Mouse (Mus musculus) bone marrow macrophage, adult 2 months (primary cell): ENCODE data around the gene Tmem104.

Experiments
- CTCF ChIP-seq: IDR thresholded peaks from 2 replicates; pipeline ENCODE4 v1.5.1; 2012; ENCODE audit warnings: low read depth, mild to moderate bottlenecking, low read length, moderate library complexity
- POLR2A ChIP-seq: IDR thresholded peaks from 2 replicates; pipeline ENCODE4 v1.6.1; 2012; ENCODE audit warnings: mild to moderate bottlenecking, low read depth, low read length, borderline replicate concordance

DNA sequence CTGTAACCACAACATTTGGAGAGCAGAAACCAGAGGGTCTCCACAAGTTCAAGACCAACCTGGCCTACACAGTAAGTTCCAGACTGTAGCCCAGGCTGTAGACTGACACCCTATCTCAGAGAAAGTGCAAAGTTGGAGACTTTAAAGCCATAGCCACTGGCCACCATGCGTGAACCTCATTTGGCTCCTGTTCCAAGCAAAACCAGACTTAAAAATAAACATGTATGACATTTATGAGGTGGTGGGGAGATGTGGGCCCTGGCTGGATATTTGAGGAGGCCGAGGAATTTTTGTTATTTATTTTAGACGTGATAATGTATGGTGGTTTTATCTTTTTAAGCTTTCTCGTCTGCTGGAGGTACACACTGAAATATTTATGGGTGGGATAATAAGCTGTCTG is 71.8 kb downstream of the Tmem104 start:
- TF ChIP-seq CTCF (no peak), POLR2A (no peak)
